Mouse (Mus musculus) liver, embryonic 12.5 days (tissue): ENCODE results near the gene Kif3c. TPM values are rescaled to one million over a fixed set of nuclear protein-coding genes. Genes with fewer than 3 reads are reported as not detected.

Source experiments
- ATAC-seq: fragments of 200-750 bp; cut with Nextera tagmentation; 2 replicates; pipeline ENCODE4 v1.8.0; 2017; ENCODE audit warnings: moderate number of reproducible peaks, mild to moderate bottlenecking, moderate library complexity
- H3K27ac ChIP-seq: fragments of 300-500 bp; sonication (generic); 2 replicates; pipeline ENCODE4 v1.5.1; 2016; ENCODE audit warnings: mild to moderate bottlenecking
- H3K27me3 ChIP-seq: fragments of 300-500 bp; sonication (generic); replicated peaks from 2 replicates; pipeline ENCODE4 v1.6.1; 2016; ENCODE audit warnings: mild to moderate bottlenecking, moderate library complexity
- H3K36me3 ChIP-seq: fragments of 300-500 bp; sonication (generic); 2 replicates; pipeline ENCODE4 v1.6.1; 2016; ENCODE audit warnings: mild to moderate bottlenecking, moderate library complexity
- H3K4me1 ChIP-seq: fragments of 300-500 bp; sonication (generic); 2 replicates; pipeline ENCODE4 v1.6.1; 2016
- H3K4me2 ChIP-seq: fragments of 300-500 bp; sonication (generic); 2 replicates; pipeline ENCODE4 v1.6.1; 2016; ENCODE audit warnings: mild to moderate bottlenecking, moderate library complexity
- H3K4me3 ChIP-seq: fragments of 300-500 bp; sonication (generic); 2 replicates; pipeline ENCODE4 v1.5.1; 2016; ENCODE audit warnings: mild to moderate bottlenecking, moderate library complexity
- H3K9ac ChIP-seq: fragments of 300-500 bp; sonication (generic); 2 replicates; pipeline ENCODE4 v1.6.1; 2016; ENCODE audit warnings: mild to moderate bottlenecking, moderate library complexity
- H3K9me3 ChIP-seq: fragments of 300-500 bp; sonication (generic); replicated peaks from 2 replicates; pipeline ENCODE4 v1.6.1; 2016; ENCODE audit warnings: mild to moderate bottlenecking, moderate library complexity
- WGBS: fragments of 180-500 bp; shearing (Covaris S2); methylation state at CpG from one replicate; pipeline ENCODE4 v1.1.7; 2016; ENCODE audit not compliant: insufficient replicate concordance; 5-methylcytosine and 5-hydroxymethylcytosine counted together
- polyA plus RNA-seq: library from polyadenylated mRNA; unstranded; fragments of >200 nt; fragmentation: Nextera tagmentation; extraction: Ambion mirVana; gene quantifications from 2 replicates; pipeline ENCODE4 v1.2.1, GENCODE M21; 2016

The Kif3c gene
- polyA plus RNA-seq, 1 experiment from 2014 or later: 1.7 TPM

GRCm38 (mm10) chr12:3370979-3371925, 6.3 kb downstream of the Kif3c start:
- no peak for ATAC-seq
- Histone ChIP-seq H3K36me3 (no peaks in the 10 kb centered on the region), H3K9me3 (no peaks in the 10 kb centered on the region), H3K4me1 (no peaks in the 10 kb centered on the region), H3K4me2 (no peak overlapping the region), H3K4me3 (no peak overlapping the region), H3K27me3 (peaks cover 16% of the 10 kb centered on the region), H3K9ac (no peak overlapping the region), H3K27ac (no peak overlapping the region)
- WGBS: 36% methylated on average over 11 of the region's 11 CpGs

- no peak for ATAC-seq
- no peak overlapping the region for H3K4me3 ChIP-seq
- 42% methylated on average over 3 of the region's 3 CpGs for WGBS
These were observed 7.1 kb downstream of the Kif3c start for GRCm38 (mm10) chr12:3371991-3372390.

GRCm38 (mm10) chr12:3373566-3373965, 8.6 kb downstream of the Kif3c start:
- Histone ChIP-seq H3K4me2 (no peak overlapping the region), H3K9ac (no peak overlapping the region), H3K27ac (no peak overlapping the region), H3K4me3 (no peak overlapping the region), H3K4me1 (no peaks in the 10 kb centered on the region), H3K27me3 (peaks cover 4% of the 10 kb centered on the region; the same call in 1 of the 2 replicates), H3K9me3 (no peaks in the 10 kb centered on the region), H3K36me3 (no peaks in the 10 kb centered on the region)
- 64% methylated on average over 6 of the region's 6 CpGs for WGBS
- ATAC-seq: no peak

More at GRCm38 (mm10) chr12:3371991-3372390, 7.1 kb downstream of the Kif3c start:
- Histone ChIP-seq H3K27ac (no peak overlapping the region), H3K36me3 (no peaks in the 10 kb centered on the region), H3K4me1 (no peaks in the 10 kb centered on the region), H3K9me3 (no peaks in the 10 kb centered on the region), H3K9ac (no peak overlapping the region), H3K4me2 (no peak overlapping the region), H3K27me3 (peaks cover 9% of the 10 kb centered on the region)

- Histone ChIP-seq H3K27ac (no peak overlapping the region), H3K4me3 (no peak overlapping the region), H3K4me1 (no peaks in the 10 kb centered on the region), H3K36me3 (no peaks in the 10 kb centered on the region), H3K9ac (no peak overlapping the region), H3K9me3 (no peaks in the 10 kb centered on the region), H3K4me2 (no peak overlapping the region), H3K27me3 (peaks cover 4% of the 10 kb centered on the region; the same call in 1 of the 2 replicates)
- 64% methylated on average over 5 of the region's 5 CpGs for WGBS
- no peak for ATAC-seq
These were observed 9.6 kb downstream of the Kif3c start for GRCm38 (mm10) chr12:3374552-3374951.

GRCm38 (mm10) chr12:3377190-3377589, 12.3 kb downstream of the Kif3c start:
- WGBS: 26% methylated on average over 3 of the region's 3 CpGs
- H3K4me1 ChIP-seq: no peaks in the 10 kb centered on the region
- H3K9me3 ChIP-seq: no peaks in the 10 kb centered on the region
- H3K27me3 ChIP-seq: no peaks in the 10 kb centered on the region
- no peak for ATAC-seq
- no peak overlapping the region for H3K4me2 ChIP-seq
- no peak overlapping the region for H3K9ac ChIP-seq
- H3K36me3 ChIP-seq: no peaks in the 10 kb centered on the region
- H3K4me3 ChIP-seq: no peak overlapping the region
- H3K27ac ChIP-seq: no peak overlapping the region

- Histone ChIP-seq H3K36me3 (no peaks in the 10 kb centered on the region), H3K9me3 (no peaks in the 10 kb centered on the region), H3K4me1 (no peaks in the 10 kb centered on the region), H3K4me3 (no peak overlapping the region), H3K27ac (no peak overlapping the region), H3K9ac (no peak overlapping the region), H3K4me2 (no peak overlapping the region), H3K27me3 (no peaks in the 10 kb centered on the region)
- no peak for ATAC-seq
- 61% methylated on average over 5 of the region's 5 CpGs for WGBS
These were observed 12.8 kb downstream of the Kif3c start for GRCm38 (mm10) chr12:3377755-3378154.

- Histone ChIP-seq H3K4me1 (0 out of 2 replicates have a peak, but pooled peaks cover 7% of the 10 kb centered on the region), H3K27me3 (no peaks in the 10 kb centered on the region), H3K27ac (no peak overlapping the region), H3K36me3 (0 out of 2 replicates have a peak, but pooled peaks cover 3% of the 10 kb centered on the region), H3K9ac (no peak overlapping the region), H3K4me2 (no peak overlapping the region), H3K4me3 (no peak overlapping the region), H3K9me3 (no peaks in the 10 kb centered on the region)
- no peak for ATAC-seq
- 36% methylated on average over 1 of the region's 1 CpGs for WGBS
These were observed 19.9 kb downstream of the Kif3c start for GRCm38 (mm10) chr12:3384860-3385259.

GRCm38 (mm10) chr12:3385271-3385670, 20.3 kb downstream of the Kif3c start:
- 0 out of 2 replicates have a peak, but pooled peaks cover 9% of the 10 kb centered on the region for H3K4me1 ChIP-seq
- 0 out of 2 replicates have a peak, but pooled peaks cover 3% of the 10 kb centered on the region for H3K36me3 ChIP-seq
- H3K4me3 ChIP-seq: no peak overlapping the region
- no peak overlapping the region for H3K9ac ChIP-seq
- no peaks in the 10 kb centered on the region for H3K9me3 ChIP-seq
- H3K27ac ChIP-seq: no peak overlapping the region
- no peak overlapping the region for H3K4me2 ChIP-seq
- WGBS: 58% methylated on average over 6 of the region's 6 CpGs
- no peak for ATAC-seq
- no peaks in the 10 kb centered on the region for H3K27me3 ChIP-seq

GRCm38 (mm10) chr12:3385940-3386339, 21.0 kb downstream of the Kif3c start:
- H3K27ac ChIP-seq: no peak overlapping the region
- no peak overlapping the region for H3K9ac ChIP-seq
- WGBS: 52% methylated on average over 10 of the region's 10 CpGs
- H3K4me3 ChIP-seq: no peak overlapping the region
- no peaks in the 10 kb centered on the region for H3K9me3 ChIP-seq
- H3K4me2 ChIP-seq: no peak overlapping the region
- 0 out of 2 replicates have a peak, but pooled peaks cover 3% of the 10 kb centered on the region for H3K36me3 ChIP-seq
- H3K4me1 ChIP-seq: peaks cover 13% of the 10 kb centered on the region; the same call in 1 of the 2 replicates
- H3K27me3 ChIP-seq: no peaks in the 10 kb centered on the region
- no peak for ATAC-seq

GRCm38 (mm10) chr12:3387891-3388290, 23.0 kb downstream of the Kif3c start:
- Histone ChIP-seq H3K27ac (no peak overlapping the region), H3K4me1 (peaks cover 13% of the 10 kb centered on the region; the same call in 1 of the 2 replicates), H3K9me3 (no peaks in the 10 kb centered on the region), H3K36me3 (0 out of 2 replicates have a peak, but pooled peaks cover 3% of the 10 kb centered on the region), H3K4me2 (no peak overlapping the region), H3K4me3 (no peak overlapping the region), H3K27me3 (no peaks in the 10 kb centered on the region), H3K9ac (no peak overlapping the region)
- WGBS: 77% methylated on average over 16 of the region's 16 CpGs
- no peak for ATAC-seq

GRCm38 (mm10) chr12:3389394-3389793, 24.5 kb downstream of the Kif3c start:
- Histone ChIP-seq H3K27me3 (no peaks in the 10 kb centered on the region), H3K4me3 (no peak overlapping the region), H3K27ac (no peak overlapping the region), H3K4me1 (peaks cover 13% of the 10 kb centered on the region; the same call in 1 of the 2 replicates), H3K36me3 (0 out of 2 replicates have a peak, but pooled peaks cover 3% of the 10 kb centered on the region), H3K9ac (no peak overlapping the region), H3K4me2 (no peak overlapping the region), H3K9me3 (no peaks in the 10 kb centered on the region)
- peak; percentile 81 for ATAC-seq
- WGBS: 70% methylated on average over 12 of the region's 12 CpGs

GRCm38 (mm10) chr12:3390071-3390470, 25.1 kb downstream of the Kif3c start:
- ATAC-seq: no peak
- Histone ChIP-seq H3K36me3 (0 out of 2 replicates have a peak, but pooled peaks cover 3% of the 10 kb centered on the region), H3K4me3 (no peak overlapping the region), H3K4me1 (peaks cover 13% of the 10 kb centered on the region; the same call in 1 of the 2 replicates), H3K27me3 (no peaks in the 10 kb centered on the region), H3K4me2 (no peak overlapping the region), H3K9me3 (no peaks in the 10 kb centered on the region), H3K9ac (no peak overlapping the region), H3K27ac (no peak overlapping the region)
- 74% methylated on average over 2 of the region's 2 CpGs for whole genome bisulfite sequencing
